Mouse (Mus musculus) thymus, postnatal 4 days (tissue): ENCODE measurements around the gene Smarcc2.
"Not testable (repeated sequence)": the region's sequence is repeated elsewhere in the genome, so short reads cannot be mapped to it uniquely, and the experiment has no call there.

Experiments
- DNase-seq: peaks from one replicate; pipeline ENCODE4 v3.0.0; 2021

Smarcc2 gene

GRCm38 (mm10) chr10:128494667-128495245 is 35.7 kb downstream of the Smarcc2 start:
- DNase-seq: peak; percentile 44

DNA sequence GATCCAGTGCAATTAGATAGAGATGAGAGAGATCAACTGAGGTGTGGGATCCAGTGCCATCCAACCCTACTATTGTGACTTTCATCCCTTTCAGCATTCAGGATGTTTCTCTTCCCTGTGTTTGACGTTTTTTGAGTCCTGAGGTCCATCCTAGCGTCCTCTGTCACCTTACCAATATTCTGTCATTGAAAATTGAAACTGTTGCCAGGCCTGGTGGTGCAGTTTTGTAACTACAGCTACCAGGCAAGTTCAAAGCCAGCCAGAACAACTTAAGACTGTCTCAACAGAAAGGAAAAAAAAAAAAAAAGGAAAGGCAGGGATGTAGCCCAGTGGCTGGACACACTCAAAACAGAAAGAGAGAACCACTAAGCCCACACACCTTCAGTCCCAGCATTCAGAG is 36.2 kb downstream of the Smarcc2 start:
- DNase-seq: no peak

- no peak for DNase-seq
These were observed 36.9 kb downstream of the Smarcc2 start for GRCm38 (mm10) chr10:128495903-128496302.

GRCm38 (mm10) chr10:128496509-128497077 is 37.5 kb downstream of the Smarcc2 start:
- DNase-seq: no peak

GRCm38 (mm10) chr10:128497134-128497737 is 38.2 kb downstream of the Smarcc2 start:
- no peak for DNase-seq

DNA sequence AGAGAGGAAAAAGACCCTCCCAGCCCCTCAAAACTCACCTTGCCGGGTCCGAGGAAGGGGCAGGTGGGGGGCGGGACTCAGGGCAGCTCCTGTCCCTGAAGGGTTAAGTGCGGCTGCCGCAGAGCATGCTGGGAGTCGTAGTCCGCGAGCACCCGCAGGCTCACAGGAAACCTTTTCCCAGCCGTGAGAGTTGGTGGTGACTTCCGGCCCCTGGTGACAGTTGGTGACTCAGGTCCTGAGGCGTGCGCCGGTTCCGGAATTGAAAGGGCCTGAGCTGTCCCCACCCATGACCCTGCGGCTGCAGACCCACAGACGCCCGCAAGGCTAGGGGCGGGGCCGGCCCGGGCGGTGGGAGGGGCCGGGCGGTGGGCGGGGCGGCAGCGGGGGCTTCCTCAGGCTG is 39.5 kb downstream of the Smarcc2 start, which contains the start of gene Myl6b:
Gene Myl6b (minus strand): TSS at position 96 of the 400 bp plus-strand sequence.
- peak; percentile 97 for DNase-seq

GRCm38 (mm10) chr10:128499116-128499671 is 40.1 kb downstream of the Smarcc2 start:
- DNase-seq: peak; percentile 65

DNA sequence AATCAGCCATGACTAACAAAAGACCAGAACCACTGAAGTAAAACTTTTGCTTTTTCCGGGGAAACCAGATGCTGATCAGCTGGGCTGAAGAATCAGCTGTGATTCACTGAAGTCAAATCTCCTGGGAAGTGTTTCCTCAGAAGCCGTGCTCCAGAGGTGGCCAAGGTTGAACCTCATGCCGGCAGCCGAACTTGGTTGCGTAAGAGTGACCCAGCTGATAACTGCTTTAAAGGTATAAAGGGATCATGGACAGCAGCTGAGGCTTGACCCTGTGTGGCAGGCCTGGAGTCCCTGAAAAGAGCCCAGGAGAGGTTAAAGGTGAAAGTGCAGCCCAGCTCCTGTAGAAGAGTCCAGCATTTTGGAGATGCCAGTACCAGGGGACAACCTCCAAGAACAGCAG is 43.3 kb downstream of the Smarcc2 start:
- no peak for DNase-seq

DNA sequence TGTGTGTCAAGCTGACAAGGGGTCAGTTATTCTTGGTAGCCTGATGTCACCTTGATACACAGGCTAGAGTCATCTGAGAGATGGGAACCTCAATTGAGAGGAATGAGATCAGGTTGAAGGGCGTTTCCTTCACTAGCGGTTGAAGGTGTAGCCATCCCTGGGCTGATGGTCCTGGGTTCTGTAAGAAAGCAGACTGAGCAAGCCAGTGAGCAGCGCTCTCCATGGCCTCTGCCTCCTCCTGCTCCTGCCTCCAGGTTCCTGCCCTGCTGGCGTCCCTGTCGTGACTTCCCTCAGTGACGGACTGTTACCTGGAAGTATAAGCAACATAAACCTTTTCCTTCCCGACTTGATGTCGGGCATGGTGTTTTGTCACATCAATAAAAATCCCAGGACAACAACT is 44.5 kb downstream of the Smarcc2 start:
- DNase-seq: no peak

DNA sequence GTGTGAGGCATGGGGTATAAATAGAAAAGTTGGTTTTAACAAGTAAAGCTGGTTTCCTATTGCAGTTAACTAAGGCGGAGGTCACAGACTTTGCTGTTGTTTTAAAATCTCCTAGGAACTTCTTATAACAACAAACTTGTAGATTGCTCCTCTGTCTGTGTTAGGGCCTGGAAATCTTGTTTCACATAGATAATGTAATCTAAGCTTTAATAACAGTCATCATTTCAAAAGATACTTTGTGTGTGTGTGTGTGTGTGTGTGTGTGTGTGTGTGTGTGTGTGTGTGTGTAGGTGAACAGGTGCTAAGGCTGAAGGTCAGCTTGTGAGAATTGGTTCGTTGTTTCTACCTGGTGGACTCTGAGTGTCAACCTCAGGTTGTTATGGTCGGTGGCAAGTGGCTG is 45.0 kb downstream of the Smarcc2 start:
- no peak for DNase-seq

GRCm38 (mm10) chr10:128504641-128505370 is 45.8 kb downstream of the Smarcc2 start:
- no peak for DNase-seq

DNA sequence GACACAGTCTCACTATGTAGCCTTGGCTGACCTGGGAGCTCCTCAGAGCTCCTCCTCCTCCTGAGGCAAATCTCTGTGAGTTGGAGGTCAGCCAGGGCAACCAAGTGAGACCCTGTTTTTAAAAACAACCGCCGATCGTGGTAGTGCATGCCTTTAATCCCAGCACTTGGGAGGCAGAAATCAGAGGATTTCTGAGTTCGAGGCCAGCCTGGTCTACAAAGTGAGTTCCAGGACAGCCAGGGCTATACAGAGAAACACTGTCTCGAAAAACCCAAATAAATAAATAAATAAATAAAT is 46.3 kb downstream of the Smarcc2 start:
- DNase-seq: not testable (repeated sequence)

GRCm38 (mm10) chr10:128505974-128506373 is 46.9 kb downstream of the Smarcc2 start:
- DNase-seq: no peak

DNA sequence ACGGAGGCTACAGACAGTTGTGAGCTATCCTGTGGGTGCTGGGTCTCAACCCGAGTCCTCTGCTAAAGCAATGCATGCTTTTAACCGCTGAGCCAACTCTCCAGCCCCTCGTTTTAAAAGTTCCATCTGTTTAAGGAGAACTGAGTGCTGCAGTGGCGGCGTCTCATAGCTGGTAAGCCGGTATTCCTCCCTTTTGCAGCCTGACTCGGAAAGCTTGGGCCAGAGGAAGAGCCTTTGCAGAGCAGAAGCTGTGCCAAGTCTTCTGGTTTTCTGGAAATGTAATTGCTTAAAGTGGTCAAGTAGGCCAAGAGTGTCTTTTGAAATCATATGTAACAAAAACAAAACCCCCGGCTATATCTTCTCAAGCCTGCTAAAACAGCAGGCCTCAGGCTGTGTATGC is 49.2 kb downstream of the Smarcc2 start:
- no peak for DNase-seq

DNA sequence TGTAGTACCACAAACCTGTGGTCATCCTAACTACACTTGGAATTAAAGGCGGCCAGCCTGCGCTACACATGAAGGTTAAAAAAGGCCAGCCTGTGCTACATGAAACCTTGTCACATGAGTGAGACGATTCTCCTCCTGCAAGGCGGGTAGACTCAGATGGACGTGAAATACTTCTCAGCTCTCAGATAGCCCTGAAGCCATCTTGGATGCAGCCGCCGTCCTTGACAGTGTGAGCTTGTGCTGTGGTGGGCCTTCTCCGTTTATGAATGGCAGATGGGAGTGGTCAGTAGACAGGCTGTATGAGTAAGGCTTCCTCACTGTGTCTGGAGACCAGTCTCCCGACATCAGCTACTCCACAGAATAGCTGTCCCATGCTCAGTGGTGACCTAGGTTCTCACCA is 50.2 kb downstream of the Smarcc2 start:
- no peak for DNase-seq

- no peak for DNase-seq
These were observed 50.8 kb downstream of the Smarcc2 start for GRCm38 (mm10) chr10:128509831-128510230.

DNA sequence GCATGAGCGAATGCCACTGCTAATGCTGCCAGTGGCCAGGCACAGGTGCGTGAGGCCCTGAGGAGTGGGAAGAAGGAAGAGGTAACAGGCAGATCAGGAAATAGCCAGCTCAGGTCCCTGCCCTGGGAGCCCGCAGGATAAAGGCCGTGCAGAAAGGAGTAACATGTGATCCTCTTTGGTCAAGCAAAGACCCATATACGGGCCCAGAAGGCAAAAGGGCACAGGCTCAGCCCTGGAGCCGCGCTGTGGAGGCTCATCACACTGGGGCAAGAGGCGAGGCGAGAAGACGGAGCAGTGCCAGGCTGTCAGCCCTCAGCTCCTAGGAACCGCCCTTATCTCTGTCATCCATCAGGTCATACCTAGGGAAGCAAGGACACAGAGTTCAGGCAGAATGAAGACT is 51.3 kb downstream of the Smarcc2 start:
- no peak for DNase-seq

- DNase-seq: no peak
These were observed 52.1 kb downstream of the Smarcc2 start for GRCm38 (mm10) chr10:128511189-128511588.

GRCm38 (mm10) chr10:128511761-128512160 is 52.7 kb downstream of the Smarcc2 start:
- no peak for DNase-seq

GRCm38 (mm10) chr10:128515044-128515443 is 56.0 kb downstream of the Smarcc2 start:
- DNase-seq: no peak

DNA sequence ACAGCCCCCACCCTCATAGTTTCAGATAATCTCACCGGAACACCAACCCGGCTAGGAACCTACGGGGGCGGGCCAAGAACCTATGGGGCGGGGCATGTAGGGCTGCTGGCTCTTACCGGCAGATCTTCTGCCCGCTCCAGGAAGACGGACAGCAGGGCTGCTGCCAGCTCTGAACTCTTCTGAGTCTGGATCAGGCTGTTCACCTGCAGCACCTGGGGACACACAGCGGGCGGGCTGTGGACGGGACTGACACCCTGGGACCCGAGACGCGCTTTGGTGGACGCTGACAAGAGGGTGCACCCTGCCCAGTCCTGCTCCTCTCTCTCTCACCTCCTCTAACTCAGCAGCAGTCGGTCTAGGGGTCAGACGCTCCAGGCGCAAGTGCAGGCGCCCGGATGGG is 57.0 kb downstream of the Smarcc2 start:
- DNase-seq: no peak

GRCm38 (mm10) chr10:128516677-128517076 is 57.6 kb downstream of the Smarcc2 start:
- DNase-seq: no peak

DNA sequence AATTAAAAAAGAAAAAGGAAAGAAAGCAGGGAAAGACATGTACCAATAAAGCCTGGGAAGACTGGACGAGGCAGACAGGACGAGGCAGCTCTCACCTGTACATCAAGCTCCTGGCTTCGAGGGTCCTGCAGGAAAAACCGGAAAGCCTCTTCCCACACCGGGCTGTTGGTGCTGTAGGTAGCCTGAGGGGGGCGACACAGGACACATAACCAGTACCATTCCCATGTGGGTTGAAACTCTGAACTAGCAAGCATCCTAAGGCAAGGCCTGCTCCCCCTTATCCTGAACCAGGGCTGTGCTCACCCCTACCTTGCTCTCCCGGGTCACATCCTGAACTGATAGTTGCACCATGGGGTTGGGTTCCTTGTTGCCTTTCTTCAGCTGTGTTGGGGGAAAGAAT is 59.8 kb downstream of the Smarcc2 start:
- peak; percentile 65 for DNase-seq

- no peak for DNase-seq
These were observed 61.5 kb downstream of the Smarcc2 start for GRCm38 (mm10) chr10:128520591-128520990.
